Mouse (Mus musculus) layer of hippocampus, postnatal 14 days (tissue): ENCODE data around the gene Sh3glb2. TPM values are rescaled to one million over a fixed set of nuclear protein-coding genes. Genes with fewer than 3 reads are reported as not detected.

Source experiments
- DNase-seq, 2 experiments: peaks; one replicate each; pipeline ENCODE4 v3.0.0; 2021 to 2022; ENCODE audit warnings: low spot score in 2 of 2, mixed read lengths in 1 of 2
- total RNA-seq, 2 experiments: library from RNA; stranded (reverse); gene quantifications; 2 replicates each; pipeline ENCODE4 v1.2.3; 2021

Sh3glb2 gene
- total RNA-seq, 2 experiments from 2014 or later, result 241 to 246 TPM

DNA sequence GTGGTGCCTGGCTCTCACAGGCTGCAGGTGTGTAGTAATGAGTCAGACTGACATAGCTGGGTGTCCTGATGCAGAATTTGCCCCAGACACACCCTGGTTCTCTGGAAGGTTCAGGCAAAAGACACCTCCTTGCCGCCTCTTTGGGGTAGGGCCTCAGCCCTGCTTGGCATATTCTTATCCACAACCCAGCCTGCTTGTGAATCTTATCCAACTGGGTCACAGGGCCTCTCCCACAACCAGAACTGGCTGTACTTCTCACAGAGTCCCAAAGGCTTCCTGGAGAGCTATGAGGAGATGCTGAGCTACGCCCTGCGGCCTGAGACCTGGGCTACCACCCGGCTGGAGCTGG is 22.2 kb upstream of the Sh3glb2 start:
- no peak for DNase-seq

DNA sequence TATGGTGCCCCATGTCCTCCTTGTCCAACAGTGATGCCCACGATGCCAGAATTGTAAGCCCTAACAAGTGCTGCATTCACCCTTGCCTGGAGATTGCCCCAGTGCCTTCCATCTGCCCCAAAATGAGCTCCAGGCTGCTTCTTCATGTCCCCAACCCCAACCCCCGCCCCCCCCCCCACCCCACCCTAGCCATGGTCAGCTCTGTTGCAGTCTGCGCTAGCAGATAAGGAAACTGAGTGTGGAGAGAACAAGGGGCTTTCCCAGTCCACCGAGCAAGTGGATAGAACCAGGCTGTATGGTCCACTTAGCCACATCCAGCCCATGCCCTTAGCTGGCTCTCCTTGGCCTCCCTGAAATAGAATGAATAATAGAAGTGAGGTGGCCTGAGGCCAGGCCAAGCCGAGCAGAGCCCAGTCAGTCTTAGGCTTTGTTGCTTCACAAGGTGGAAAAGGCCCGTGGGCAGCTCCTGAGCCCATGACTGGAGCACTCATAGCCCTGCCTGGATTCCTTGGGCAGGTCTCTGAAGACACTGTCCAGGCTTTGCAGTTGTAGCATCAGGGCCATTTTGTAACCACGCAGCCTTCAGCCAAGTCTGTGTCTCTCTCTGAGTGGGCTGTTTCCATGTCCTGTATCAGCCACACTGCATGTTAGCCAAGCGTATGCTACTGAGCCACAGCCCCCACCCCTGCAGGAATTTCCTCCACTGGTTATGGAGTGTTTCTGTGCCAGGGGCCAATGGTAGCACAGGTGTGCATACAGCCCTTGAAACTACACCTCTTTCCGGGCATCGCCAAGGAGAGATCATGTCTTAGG is 21.6 kb upstream of the Sh3glb2 start:
- no peak for DNase-seq

DNA sequence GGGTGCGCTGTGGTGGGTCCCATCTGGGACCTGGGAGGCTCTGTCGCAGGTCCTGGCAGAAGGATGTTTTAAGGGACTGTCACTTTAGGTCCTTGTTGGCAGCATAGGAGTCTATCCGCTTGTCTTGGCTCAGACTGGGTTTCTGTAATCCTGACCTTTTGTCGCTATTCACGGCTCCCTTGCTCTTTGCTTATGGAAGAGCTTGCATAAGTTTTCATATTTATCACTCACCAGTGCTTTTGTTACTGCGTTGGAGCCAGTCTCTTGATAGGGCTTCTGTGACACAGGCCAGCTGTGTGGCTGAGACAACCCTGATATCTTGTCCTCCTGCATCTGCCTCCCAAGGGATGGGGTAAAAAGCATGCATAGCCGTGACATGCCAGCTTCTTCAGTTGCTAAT is 20.2 kb upstream of the Sh3glb2 start:
- no peak for DNase-seq

DNA sequence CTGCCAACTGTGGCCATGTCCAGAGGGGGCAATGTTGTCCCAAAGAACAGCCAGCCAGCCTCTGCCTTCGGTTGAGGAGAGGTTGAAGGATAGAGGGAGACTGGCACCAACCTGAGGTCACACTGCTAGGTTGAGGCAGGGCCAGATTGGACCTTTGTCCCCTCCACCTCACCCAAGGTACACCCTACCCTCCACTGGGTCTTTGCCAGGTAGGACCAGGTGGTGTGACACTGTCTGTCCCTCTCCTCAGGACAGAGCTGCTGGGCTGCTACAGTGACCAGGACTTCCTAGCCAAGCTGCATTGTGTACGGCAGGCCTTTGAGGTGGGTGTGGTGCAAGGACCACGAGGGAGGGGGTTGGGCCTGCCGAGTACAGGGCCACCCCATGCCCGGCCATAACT is 18.6 kb upstream of the Sh3glb2 start:
- DNase-seq, result no peak

DNA sequence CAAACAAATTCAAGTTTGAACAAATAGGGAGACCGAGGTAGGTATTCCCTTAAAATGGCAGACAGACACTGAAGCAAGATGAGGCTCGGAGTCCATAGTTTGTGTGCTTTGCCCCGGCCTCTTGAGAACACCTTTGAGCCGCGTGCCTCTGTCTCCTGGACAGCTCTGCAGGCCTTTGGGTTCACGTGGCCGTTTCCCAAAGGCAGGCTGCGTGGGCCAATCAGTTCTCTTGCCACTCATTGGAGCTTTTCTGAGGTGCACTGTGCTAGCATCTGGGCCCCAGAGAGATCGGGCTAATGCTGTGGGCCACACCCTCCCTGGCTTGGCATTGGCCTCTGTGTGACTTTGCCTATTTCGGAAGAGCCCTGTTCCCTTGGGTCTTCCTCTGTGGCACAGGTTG is 16.8 kb upstream of the Sh3glb2 start:
- DNase-seq, result no peak

DNA sequence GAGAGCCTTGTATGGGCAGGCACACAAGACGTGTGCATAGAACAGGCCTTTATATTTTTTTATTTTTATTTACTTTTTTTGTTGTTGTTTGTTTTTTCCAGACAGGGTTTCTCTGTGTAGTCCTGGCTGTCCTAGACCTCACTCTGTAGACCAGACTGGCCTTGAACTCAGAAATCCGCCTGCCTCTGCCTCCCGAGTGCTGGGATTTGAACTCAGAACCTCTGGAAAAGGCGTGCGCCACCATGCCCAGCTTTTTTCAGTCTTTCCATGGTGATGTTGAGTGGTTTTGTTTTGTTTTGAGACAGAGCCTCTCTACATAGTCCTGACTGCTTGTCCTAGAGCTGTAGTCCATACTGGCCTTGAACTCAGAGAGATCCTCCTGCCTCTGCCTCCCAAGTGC is 13.6 kb upstream of the Sh3glb2 start:
- no peak for DNase-seq

DNA sequence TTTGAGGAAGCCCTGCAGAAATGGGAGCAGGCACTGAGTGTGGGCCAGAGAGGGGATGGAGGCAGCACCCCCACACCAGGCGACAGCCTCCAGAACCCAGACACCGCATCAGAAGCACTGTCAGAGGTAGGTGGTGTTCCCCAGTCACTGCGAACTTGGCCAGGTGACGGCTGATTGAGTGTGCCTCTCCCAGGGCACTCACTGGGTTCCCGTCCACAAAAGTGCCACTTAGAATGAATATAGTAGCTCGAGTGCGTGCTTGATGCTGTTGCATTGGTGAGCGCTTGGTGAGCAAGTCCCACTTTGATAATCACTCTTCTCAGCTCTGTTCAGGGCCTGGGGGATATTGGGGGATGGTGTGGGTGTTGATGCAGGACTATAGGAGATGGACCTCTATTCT is 12.4 kb upstream of the Sh3glb2 start:
- no peak for DNase-seq

DNA sequence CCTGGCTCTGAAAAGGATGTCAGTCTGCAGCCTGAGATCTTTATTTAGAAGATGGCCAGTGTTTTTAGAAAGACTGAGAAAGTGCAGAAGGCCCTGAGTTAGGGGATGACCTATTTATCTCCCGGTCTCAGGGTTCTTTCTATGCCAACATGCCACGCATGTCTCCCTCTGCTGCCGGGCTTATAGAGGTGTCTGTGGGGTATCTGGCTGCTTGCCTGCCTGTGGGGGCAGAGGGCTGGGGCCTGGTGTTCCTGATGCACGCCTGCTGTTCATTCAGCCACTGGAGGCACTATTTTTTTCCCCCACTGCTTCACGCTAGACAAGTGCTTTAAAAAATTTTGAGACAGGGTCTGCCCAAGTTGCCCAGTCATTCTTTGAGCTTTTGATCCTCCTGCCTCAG is 7.1 kb upstream of the Sh3glb2 start:
- DNase-seq, result no peak

DNA sequence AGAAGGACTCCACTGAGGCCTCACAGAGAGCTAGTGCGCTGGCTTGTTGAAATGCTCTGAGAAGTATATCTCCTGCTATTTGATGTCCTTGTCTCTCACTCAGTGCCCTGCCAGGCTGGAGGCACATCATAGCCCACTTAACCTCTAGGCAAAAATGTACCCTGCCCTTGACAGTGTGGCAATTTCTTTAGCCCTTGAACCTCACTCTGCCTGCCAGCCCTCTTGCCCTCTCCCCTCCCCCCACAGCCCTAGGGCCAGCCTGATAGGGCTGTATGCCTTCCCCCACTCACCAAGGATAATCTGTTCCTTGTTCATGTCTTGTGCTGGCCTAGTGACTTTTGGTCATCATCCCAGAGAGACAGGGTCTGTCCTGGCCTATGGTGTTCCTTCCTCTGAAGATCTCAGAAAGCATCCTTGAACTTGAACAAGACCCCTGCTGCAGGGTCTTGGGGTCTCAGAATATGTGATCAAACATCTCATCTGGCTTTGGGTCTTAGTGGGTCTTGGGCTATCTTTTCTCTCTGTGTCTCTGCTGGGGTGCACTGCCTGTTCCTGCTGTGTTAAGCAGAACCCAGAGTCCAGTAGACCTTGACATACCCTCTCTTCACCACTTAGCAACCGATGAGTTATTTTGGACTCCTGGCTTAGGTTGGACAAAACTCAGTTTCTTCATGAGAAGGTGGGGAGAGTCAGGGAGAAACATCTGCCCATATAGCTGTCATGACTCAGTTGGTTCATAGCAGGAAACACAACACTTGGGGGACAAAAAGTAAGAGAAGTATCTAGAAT is 6.3 kb upstream of the Sh3glb2 start:
- no peak for DNase-seq

DNA sequence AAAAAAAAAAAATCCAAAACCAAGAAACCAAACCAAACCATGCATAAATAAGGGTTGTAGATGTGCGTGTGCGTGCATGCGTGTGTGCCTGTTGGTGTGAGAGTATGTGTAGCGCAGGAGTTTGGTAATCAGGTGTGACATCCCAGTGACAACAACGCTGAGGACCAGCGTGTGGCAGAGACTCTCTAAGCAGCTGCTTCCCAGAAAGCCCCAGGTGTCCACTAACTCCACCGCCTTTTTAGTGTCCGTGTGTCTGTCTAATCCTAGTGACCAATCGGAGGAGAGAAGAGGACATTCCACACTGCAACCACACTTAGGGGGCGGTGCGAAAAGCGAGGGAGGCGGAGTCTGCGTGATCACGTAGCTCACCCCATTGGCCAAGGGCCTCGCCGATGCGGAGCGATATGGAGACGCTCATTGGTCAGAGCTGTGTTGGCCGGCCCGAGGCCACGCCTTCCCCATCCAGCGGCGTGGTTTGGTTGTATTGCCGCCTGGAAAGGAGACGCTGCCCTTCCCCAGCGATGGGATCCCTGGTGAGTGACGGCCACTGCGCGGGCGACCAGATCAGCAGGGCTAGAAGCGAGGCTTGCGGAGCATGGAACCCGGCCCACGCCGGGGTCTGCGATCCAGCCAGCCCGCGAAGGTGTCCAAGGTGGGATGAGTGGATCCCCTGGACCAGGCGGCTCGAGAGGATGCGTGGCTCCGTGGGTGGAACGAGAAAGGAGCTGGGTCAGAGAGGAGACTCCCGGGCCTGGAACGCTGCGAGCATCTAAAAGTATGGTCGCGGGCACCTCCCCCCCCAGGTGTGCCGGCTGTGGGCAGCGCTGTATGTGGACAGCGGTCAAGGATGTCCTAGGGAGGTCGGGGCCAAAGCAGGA is 4.9 kb upstream of the Sh3glb2 start, which contains the start of gene Miga2:
Miga2 (plus strand) TSS at position 461 of the 878 bp plus-strand sequence.
- DNase-seq, result peak; percentile 96 to 99

DNA sequence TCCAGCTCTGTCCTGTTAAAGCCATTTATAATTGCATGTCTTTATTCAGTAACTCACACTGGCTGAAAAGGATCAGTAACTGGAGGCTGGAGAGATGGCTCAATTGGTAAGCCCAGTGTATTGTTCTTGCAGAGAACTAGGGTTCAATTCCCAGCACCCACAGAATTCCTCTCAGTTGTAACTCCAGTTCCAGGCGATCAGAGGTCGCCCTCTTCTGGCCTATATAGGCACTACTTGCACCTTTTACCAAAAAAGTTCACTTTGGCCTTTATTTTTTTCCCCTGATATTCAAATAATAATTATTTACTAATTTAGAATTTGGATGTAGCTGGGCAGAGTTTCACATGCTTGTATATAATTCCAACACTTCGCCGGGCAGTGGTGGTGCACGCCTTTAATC is 3.7 kb upstream of the Sh3glb2 start:
- DNase-seq, result no peak

DNA sequence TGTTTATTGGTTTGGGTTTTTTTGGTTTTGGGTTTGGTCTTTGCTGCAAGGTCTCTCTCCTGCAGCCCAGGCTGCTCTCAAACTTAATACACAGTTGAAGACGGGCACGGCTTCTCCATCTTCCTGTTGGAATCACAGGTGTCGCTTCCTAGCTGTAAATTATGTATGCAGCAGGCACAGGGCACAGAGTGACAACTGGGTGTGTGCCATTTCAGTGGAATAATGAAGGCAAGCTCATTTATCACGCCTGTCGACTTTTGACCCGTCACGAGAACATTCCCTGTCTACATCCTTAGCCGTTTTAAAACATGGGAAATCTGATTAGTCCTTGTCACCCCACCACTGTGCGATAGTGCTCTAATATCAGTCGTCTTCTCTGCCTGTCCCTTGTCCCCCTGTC is 1.5 kb upstream of the Sh3glb2 start:
- no peak for DNase-seq

DNA sequence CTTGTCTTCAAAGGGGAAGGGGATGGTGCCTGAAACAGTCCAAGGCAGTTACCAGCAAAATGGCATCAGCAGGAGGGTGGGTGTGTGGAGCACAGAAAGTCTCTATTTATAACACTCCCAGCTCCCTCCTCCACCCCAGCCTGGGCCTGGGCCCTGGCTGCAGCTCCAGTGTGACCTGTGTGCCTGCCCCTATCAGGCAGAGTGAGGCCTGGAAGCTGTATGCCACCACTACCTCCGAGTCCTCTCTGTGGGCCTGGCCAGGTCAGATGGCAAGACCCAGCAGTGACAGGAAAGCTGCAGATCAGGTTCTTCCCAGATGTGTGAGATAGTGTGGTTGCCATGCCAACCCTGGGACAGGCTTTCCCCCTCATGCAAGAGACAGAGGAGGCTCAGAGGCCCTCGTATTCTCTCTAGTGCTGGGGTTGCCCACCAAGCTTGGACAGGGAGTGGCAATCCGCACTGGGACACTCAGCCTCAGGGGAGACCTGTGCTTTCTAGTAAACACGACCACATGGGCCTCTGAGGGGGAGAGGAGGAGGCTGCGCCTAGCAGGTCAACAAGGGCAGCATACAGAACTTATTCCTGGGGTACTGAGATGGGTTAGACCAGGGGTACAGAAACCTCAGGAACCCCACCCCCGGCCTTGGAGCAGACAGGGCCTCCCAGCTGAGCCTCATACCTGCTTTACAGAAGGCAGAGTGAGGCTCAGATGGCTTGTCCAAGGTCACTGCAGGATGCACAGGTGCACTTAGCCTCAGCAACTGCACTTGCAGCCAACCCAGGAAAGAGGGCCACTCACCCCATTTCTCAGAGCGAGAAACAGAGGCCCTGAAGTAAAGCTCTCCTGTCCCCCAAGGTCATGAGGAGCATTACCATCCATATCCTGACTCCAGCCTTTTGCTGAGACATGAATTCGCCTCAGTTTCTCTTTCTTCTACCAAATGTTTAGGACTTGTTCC is 1.3 kb downstream of the Sh3glb2 start:
- no peak for DNase-seq

DNA sequence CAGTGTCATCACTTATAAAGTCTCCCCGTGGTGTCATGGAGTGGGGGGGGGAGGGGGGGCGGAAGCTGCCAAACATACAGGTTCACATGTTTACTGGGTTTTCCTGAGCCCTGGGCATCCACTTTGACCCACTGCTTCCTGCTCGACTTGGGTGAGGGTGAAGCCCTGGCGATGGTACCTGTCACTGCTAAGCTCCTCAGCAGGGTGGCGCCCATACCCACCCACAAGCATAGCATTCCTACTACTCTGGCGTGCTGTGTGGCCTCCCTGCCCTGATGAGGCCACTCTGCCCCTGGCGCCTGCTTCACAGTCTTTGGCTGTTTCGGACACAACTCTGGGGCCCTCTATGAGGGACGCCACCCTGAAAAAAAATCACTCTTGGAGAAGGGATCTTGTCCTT is 2.2 kb downstream of the Sh3glb2 start:
- no peak for DNase-seq

DNA sequence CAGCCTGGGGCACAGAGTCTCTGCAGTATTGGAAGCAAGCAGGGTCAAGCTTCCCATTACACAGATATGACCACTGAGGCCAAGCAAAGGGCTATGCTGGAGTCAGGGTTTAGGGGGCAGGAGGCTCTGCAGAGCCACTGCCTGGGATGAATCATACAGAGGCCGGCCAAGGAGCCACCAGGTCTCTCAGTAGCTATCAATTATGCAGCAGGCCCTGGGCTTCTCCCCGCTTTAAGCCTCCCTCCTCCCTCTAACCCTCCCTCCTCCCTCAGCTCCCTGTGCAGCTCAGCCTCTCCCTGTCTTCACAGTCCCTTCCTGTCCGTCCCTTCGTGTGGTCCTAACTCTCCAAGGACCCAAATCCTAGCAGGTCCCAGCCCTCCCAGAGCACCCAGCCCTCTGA is 2.9 kb downstream of the Sh3glb2 start:
- no peak for DNase-seq

DNA sequence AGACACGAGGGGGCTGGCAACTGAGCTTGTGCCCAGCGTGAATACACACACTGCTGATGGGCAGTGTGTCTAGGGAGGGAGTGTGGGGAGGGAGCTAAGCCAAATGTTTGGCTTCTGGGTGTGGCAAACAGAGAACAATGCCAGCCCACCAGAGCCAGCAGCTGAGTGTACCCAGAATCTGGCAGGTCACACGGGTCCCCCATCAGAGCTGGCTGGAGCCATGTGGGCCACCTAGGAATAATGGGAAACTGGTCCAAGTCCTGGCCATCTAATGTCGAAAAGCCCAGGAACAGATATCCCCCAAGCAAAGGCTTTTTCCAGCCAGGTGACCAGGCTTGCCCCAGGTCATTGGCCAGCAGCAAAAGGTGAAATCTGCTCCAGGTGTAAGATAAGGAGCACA is 3.3 kb downstream of the Sh3glb2 start:
- no peak for DNase-seq

DNA sequence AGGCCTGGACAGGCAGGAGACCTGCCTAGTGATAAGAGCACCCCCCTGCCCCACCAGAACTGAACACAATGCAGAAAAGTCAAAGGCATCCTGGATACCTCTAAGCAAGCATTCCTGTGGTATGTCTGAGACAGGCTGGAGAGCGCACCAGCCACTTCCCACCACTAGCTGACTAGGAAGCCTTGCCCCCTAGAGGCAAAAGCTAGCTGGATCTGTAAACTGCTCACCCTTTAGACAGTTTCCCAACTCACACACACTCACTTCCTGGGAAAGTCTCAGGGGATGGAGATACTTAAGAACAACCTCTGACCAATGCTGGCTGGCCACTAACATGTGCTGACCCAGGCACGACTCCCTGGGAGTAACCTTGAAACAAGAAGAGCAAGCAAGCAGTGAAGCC is 8.0 kb downstream of the Sh3glb2 start:
- DNase-seq, result no peak

DNA sequence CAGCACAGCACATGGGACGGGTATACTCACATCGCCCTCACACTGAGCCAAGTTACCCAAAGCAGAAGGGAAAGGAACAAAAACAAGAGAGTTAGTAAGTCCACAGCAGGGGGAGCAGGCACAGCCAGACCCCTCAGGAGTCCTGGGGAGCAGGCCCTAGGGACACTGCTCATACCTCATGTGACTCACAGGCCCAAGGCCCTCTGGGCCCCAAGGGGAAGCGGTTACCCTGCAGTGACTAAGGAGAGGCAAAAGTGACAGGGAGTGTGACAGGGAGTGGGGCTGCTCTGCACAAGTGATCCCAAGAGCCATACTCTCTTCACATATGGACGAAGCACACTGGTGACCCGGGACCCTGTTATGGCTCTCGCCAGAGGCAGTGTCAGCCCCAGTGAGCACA is 9.9 kb downstream of the Sh3glb2 start:
- DNase-seq, result no peak

DNA sequence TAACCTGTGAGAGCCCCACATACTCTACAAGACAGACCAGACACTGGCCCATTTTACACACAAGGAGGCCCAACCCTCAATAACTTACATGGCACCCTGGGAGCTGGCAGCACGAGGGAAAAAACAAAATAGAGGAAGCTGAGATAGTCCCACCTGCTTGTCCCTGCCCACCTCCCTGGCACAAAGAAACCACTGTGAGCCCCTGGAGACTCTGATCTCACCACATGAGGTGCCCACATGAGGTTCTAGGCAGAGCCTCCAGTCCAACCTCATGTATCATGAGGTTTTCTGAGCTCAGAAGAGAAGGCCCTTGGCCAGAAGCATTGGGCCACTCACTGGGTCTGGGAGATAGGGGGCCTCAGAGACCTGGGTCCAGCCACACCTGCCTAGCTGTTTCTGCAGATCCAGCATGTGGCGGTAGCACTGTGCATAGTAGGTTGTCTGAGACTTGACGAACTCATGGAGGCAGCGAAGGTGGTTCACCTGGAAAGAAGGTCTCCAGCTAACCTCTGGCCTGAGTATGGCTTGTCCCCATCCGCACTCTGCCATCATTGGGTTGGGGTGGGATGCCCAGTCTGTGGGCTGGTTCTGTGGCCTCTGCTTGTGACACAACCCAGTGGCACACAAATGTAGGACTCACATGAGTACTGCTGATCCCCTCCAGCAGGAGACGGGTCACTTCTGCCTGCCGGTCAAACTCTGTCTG is 13.0 kb downstream of the Sh3glb2 start:
- no peak for DNase-seq

DNA sequence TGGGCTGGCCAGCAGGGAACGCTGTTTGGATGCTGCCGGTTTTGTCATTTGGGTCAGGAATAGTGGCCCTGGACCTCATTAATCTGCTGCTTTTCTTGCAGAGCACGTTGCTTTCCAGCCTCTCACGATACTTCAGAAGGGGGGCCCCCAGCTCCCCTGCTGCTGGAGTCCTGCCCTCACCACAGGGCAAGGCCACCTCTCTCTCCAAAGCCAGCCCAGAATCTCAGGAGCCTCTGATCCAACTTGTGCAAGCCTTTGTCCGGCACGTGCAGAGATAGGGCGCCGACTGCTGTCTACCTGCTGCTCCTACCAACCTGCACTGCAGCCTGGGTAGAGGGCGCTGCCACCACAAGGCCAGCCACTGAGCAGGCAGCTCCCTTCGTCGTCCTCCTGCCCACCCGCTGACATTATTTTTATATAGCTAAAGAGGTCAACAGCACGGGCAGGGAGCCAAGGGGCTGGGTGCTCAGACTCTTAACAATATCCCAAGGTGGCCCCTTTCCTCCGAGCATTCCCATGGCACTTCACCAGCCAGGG is 15.5 kb downstream of the Sh3glb2 start:
- peak in 1 of 2 experiments; percentile 35 for DNase-seq
